Mouse (Mus musculus): ENCODE measurements at regions not wholly inside any gene's neighbourhood (a gene's known extent, or its start where the extent isn't known, plus 50 kb on each side); places are given as distances from the start of the nearest gene placed in this dataset.
A peak's percentile ranks its signal among the peaks of the same experiment; 100 is the strongest.

GRCm38 (mm10) chr3:133750061-133750460 lies 205.1 kb upstream of the Tet2 start:
- peaks cover 25% of the 10 kb centered on the region; the same call in 1 of the 2 replicates for H3K4me1 ChIP-seq (ENCODE audit: control insufficient read depth, insufficient read depth, low read length)
- DNase-seq = peak; percentile 51
- TF ChIP-seq CTCF (conservative IDR thresholded peaks at IDR 0.05; ENCODE audit: insufficient read depth, insufficient read length, low read depth, low read length) (no peak), POLR2A (IDR thresholded peaks at IDR 0.05; ENCODE audit: low read depth, low read length) (no peak)
- no peaks in the 10 kb centered on the region for H3K27me3 ChIP-seq (replicated peaks; ENCODE audit: control insufficient read depth, insufficient read depth, low read length)
- H3K27ac ChIP-seq (ENCODE audit: insufficient read depth, low read depth, low read length) = 0 out of 2 replicates have a peak overlapping the region, but pooled peaks have one; percentile 9
- no peaks in the 10 kb centered on the region for H3K36me3 ChIP-seq (ENCODE audit: control insufficient read depth, insufficient read depth, low read length)
- no peak overlapping the region for H3K4me3 ChIP-seq (ENCODE audit: insufficient read depth, low read depth, low read length)
- WGBS = 76% methylated on average over 8 of the region's 8 CpGs

- Histone ChIP-seq H3K27ac (ENCODE audit: insufficient read depth, low read depth, low read length) (no peak overlapping the region), H3K4me3 (ENCODE audit: insufficient read depth, low read depth, low read length) (no peak overlapping the region), H3K4me1 (ENCODE audit: control insufficient read depth, insufficient read depth, low read length) (peaks cover 27% of the 10 kb centered on the region; the same call in 1 of the 2 replicates), H3K36me3 (ENCODE audit: control insufficient read depth, insufficient read depth, low read length) (no peaks in the 10 kb centered on the region), H3K27me3 (replicated peaks; ENCODE audit: control insufficient read depth, insufficient read depth, low read length) (no peaks in the 10 kb centered on the region)
- no peak for DNase-seq
- WGBS = 42% methylated on average over 3 of the region's 3 CpGs
- TF ChIP-seq CTCF (conservative IDR thresholded peaks at IDR 0.05; ENCODE audit: insufficient read depth, insufficient read length, low read depth, low read length) (no peak), POLR2A (IDR thresholded peaks at IDR 0.05; ENCODE audit: low read depth, low read length) (no peak)
These were observed 205.7 kb upstream of the Tet2 start for GRCm38 (mm10) chr3:133750606-133751005.

GRCm38 (mm10) chr3:133751011-133751410 lies 206.1 kb upstream of the Tet2 start:
- Histone ChIP-seq H3K27ac (ENCODE audit: insufficient read depth, low read depth, low read length) (no peak overlapping the region), H3K27me3 (replicated peaks; ENCODE audit: control insufficient read depth, insufficient read depth, low read length) (no peaks in the 10 kb centered on the region), H3K4me3 (ENCODE audit: insufficient read depth, low read depth, low read length) (no peak overlapping the region), H3K4me1 (ENCODE audit: control insufficient read depth, insufficient read depth, low read length) (peaks cover 27% of the 10 kb centered on the region; the same call in 1 of the 2 replicates), H3K36me3 (ENCODE audit: control insufficient read depth, insufficient read depth, low read length) (no peaks in the 10 kb centered on the region)
- DNase-seq = no peak
- TF ChIP-seq POLR2A (IDR thresholded peaks at IDR 0.05; ENCODE audit: low read depth, low read length) (no peak), CTCF (conservative IDR thresholded peaks at IDR 0.05; ENCODE audit: insufficient read depth, insufficient read length, low read depth, low read length) (no peak)
- 29% methylated on average over 3 of the region's 3 CpGs for WGBS

- H3K27me3 ChIP-seq (replicated peaks; ENCODE audit: control insufficient read depth, insufficient read depth, low read length) = no peaks in the 10 kb centered on the region
- no peak for DNase-seq
- no peak overlapping the region for H3K4me3 ChIP-seq (ENCODE audit: insufficient read depth, low read depth, low read length)
- no peak overlapping the region for H3K27ac ChIP-seq (ENCODE audit: insufficient read depth, low read depth, low read length)
- WGBS = 52% methylated on average over 4 of the region's 4 CpGs
- H3K4me1 ChIP-seq (ENCODE audit: control insufficient read depth, insufficient read depth, low read length) = peaks cover 27% of the 10 kb centered on the region; the same call in 1 of the 2 replicates
- no peak for TF ChIP-seq CTCF (conservative IDR thresholded peaks at IDR 0.05; ENCODE audit: insufficient read depth, insufficient read length, low read depth, low read length)
- no peak for TF ChIP-seq POLR2A (IDR thresholded peaks at IDR 0.05; ENCODE audit: low read depth, low read length)
- H3K36me3 ChIP-seq (ENCODE audit: control insufficient read depth, insufficient read depth, low read length) = no peaks in the 10 kb centered on the region
These were observed 206.6 kb upstream of the Tet2 start for GRCm38 (mm10) chr3:133751565-133751964.

- Histone ChIP-seq H3K4me1 (ENCODE audit: control insufficient read depth, insufficient read depth, low read length) (peaks cover 27% of the 10 kb centered on the region; the same call in 1 of the 2 replicates), H3K27ac (ENCODE audit: insufficient read depth, low read depth, low read length) (no peak overlapping the region)
- TF ChIP-seq CTCF (conservative IDR thresholded peaks at IDR 0.05; ENCODE audit: insufficient read depth, insufficient read length, low read depth, low read length) (no peak), POLR2A (IDR thresholded peaks at IDR 0.05; ENCODE audit: low read depth, low read length) (no peak)
These were observed 208.1 kb upstream of the Tet2 start for GRCm38 (mm10) chr3:133753041-133753440.

GRCm38 (mm10) chr3:133754006-133754910 lies 209.3 kb upstream of the Tet2 start:
- peak overlapping the region; percentile 56 for H3K27ac ChIP-seq (ENCODE audit: insufficient read depth, low read depth, low read length)
- 30% methylated on average over 14 of the region's 14 CpGs for WGBS
- H3K36me3 ChIP-seq (ENCODE audit: control insufficient read depth, insufficient read depth, low read length) = no peaks in the 10 kb centered on the region
- TF ChIP-seq CTCF (conservative IDR thresholded peaks at IDR 0.05; ENCODE audit: insufficient read depth, insufficient read length, low read depth, low read length) = no peak
- TF ChIP-seq POLR2A (IDR thresholded peaks at IDR 0.05; ENCODE audit: low read depth, low read length) = no peak
- H3K4me1 ChIP-seq (ENCODE audit: control insufficient read depth, insufficient read depth, low read length) = peaks cover 23% of the 10 kb centered on the region; the same call in 1 of the 2 replicates
- no peak overlapping the region for H3K4me3 ChIP-seq (ENCODE audit: insufficient read depth, low read depth, low read length)
- H3K27me3 ChIP-seq (replicated peaks; ENCODE audit: control insufficient read depth, insufficient read depth, low read length) = no peaks in the 10 kb centered on the region
- no peak for DNase-seq

More at GRCm38 (mm10) chr3:133753041-133753440, 208.1 kb upstream of the Tet2 start:
- H3K27me3 ChIP-seq (replicated peaks; ENCODE audit: control insufficient read depth, insufficient read depth, low read length) = no peaks in the 10 kb centered on the region
- H3K4me3 ChIP-seq (ENCODE audit: insufficient read depth, low read depth, low read length) = no peak overlapping the region
- no peaks in the 10 kb centered on the region for H3K36me3 ChIP-seq (ENCODE audit: control insufficient read depth, insufficient read depth, low read length)
- WGBS = 73% methylated on average over 3 of the region's 3 CpGs
- peak; percentile 12 for DNase-seq

GRCm38 (mm10) chr3:133754911-133755259 lies 209.9 kb upstream of the Tet2 start:
- WGBS = 5% methylated on average over 3 of the region's 3 CpGs
- no peak overlapping the region for H3K4me3 ChIP-seq (ENCODE audit: insufficient read depth, low read depth, low read length)
- peak overlapping the region; percentile 56 for H3K27ac ChIP-seq (ENCODE audit: insufficient read depth, low read depth, low read length)
- peaks cover 24% of the 10 kb centered on the region; the same call in 1 of the 2 replicates for H3K4me1 ChIP-seq (ENCODE audit: control insufficient read depth, insufficient read depth, low read length)
- TF ChIP-seq POLR2A (IDR thresholded peaks at IDR 0.05; ENCODE audit: low read depth, low read length) (no peak), CTCF (conservative IDR thresholded peaks at IDR 0.05; ENCODE audit: insufficient read depth, insufficient read length, low read depth, low read length) (no peak)
- peak; percentile 92 for DNase-seq
- H3K36me3 ChIP-seq (ENCODE audit: control insufficient read depth, insufficient read depth, low read length) = no peaks in the 10 kb centered on the region
- H3K27me3 ChIP-seq (replicated peaks; ENCODE audit: control insufficient read depth, insufficient read depth, low read length) = no peaks in the 10 kb centered on the region

All from kidney, adult 2 months (tissue).